Mouse (Mus musculus) forelimb bud, embryonic 11.5 days (tissue): ENCODE results near the gene Ankrd36.
A peak's percentile ranks its signal among the peaks of the same experiment; 100 is the strongest.

Experiments used
- DNase-seq: peaks from one replicate; pipeline ENCODE4 v3.0.0-alpha.2; 2012; ENCODE audit warnings: low read depth, low spot score

Gene Ankrd36

GRCm38 (mm10) chr11:5682541-5682940 lies 113.1 kb downstream of the Ankrd36 start:
- no peak for DNase-seq

- DNase-seq, result no peak
Observed at GRCm38 (mm10) chr11:5684283-5684682, 114.8 kb downstream of the Ankrd36 start.

DNA sequence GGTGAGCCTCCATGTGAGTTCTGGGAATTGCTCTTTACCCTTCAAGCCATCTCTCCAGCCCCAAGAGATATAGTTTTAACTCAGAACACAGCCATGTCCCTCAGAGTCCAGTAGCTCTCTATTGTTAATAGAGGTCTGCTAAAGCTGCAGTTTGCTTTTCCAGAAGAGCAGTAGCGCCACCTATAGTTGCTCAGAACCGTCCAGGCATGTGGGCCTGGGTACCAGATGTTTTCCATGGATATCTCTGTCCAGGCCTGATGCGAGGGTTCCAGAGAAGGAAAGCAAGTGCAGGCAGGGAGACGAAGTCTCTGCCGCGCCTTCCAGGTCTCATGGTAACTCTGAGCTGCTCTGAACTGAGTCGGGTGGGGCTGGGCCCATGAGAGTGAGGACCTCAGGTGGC lies 122.3 kb downstream of the Ankrd36 start:
- peak; percentile 77 for DNase-seq

DNA sequence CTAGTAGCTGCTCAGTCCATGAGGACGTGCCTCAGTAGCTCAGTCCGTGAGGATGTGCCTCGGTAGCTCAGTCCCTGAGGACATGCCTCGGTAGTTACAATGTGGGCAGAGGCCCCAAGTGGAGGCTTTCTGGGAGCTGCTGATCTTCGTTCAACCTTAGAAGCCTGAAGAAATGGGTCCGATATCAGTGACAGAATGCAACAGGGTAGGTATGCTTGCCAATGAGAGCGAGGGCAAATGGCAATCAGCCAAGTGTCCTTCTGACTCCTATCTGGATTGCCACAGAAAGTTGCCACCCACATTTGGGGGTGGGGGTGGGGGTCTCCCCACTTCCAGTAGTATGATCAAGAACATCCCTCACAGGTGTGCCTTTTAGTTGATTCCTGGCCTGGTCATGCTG lies 131.3 kb downstream of the Ankrd36 start:
- no peak for DNase-seq

DNA sequence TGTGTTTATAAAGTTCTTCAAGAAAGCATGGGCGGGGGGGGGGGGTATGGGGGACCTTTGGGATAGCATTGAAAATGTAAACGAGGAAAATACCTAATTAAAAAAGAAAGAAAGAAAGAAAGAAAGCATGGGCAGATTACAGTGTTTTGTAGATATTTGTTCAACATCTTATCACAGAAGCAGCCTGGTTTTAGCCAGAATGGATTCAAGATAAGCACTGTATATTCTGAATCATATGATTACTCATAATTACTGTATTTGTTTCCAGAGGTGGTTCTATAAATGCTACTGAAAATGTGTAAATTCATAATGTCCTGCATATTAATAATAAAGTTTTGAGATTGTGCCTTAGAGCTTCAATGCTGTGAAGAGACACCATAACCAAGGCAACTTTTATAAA lies 131.8 kb downstream of the Ankrd36 start:
- no peak for DNase-seq

GRCm38 (mm10) chr11:5701821-5702220 lies 132.3 kb downstream of the Ankrd36 start:
- DNase-seq, result no peak

- DNase-seq, result no peak
Observed at GRCm38 (mm10) chr11:5702271-5702956, 132.9 kb downstream of the Ankrd36 start.

DNA sequence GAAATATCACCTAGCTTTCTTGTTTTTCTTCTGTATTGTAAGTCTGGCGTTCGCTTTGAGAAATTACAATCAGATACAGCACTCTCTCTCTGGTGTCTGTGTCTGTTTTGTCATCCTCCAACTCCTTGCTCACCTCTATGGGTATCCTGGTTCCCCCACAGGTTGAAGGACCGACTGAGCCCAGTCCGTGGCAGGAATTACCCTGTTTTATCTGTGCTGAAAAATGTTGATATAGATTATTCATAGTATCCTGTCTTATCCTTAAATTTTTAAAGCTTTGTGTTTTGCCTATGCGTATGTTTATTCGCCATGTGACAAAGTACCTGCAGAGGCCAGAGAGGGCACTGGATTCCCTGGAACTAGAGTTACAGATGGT lies 133.5 kb downstream of the Ankrd36 start:
- DNase-seq, result no peak

DNA sequence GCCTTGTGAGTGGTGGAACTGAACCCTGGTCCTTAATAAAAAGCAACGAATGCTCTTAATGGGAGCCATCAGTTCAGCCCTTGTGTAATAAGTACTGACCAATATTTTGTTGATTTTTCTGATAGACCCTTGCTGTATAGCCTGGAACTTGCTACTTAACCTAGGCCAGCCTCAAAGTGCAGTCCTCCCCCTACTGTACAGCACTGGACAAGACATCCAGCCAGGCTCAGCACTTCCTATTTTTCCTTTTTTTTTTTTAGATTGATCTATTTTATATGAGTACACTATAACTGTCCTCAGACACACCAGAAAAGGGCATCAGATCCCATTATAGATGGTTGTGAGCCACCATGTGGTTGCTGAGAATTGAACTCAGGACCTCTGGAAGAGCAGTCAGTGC lies 133.9 kb downstream of the Ankrd36 start:
- DNase-seq, result no peak

DNA sequence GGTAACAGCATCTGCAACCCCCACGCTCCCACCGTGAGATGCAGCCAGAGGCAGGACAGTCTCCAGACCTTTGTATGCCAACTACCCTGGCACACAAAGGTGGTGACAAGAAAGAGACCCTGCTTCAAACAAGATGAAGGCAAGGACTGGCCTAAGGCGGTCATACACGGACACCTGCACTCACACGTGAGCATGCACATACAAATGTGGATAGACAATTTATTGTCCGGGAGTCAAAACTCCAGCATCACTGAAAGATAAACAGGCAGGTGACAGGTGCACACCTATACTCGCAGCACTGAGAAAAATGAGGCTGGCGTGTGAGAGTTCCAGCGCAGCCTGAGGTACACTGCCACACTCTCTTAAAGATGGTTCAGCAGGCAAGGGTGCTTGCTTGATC lies 136.5 kb downstream of the Ankrd36 start:
- no peak for DNase-seq

GRCm38 (mm10) chr11:5706874-5707529 lies 137.5 kb downstream of the Ankrd36 start:
- DNase-seq, result no peak

DNA sequence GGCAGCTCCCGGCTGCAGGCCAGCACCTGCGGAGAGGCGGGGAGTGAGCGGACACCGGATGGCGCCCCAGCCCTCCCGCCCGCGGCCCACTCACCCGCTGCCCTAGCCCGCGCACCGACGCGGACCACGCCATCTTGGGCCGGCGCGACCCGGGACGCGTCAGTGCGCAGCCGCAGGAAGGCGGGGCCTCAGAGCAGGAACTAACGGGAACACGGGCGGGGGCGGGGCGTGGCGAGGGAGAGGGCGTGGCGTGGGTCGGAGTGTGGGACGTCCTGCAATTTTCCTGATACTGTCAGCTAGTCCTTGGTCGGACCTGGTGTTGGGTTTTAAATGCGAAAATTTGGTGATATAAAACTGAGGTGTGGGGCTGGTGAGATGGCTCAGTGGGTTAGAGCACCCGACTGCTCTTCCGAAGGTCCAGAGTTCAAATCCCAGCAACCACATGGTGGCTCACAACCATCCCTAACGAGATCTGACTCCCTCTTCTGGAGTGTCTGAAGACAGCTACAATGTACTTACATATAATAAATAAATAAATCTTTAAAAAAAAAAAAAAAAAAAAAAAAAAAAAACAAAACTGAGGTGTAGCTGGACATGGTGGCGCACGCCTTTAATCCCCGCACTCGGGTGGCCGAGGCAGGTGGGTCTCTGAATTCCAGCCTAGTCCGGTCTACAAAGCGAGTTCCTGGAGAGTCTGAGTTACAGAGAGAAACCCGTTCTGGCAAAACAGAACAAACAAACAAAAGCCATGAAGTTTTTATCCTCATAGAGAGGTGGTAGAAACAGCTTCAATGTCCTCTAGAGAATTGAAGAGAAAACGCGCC lies 138.3 kb downstream of the Ankrd36 start:
- DNase-seq, result peak; percentile 86

- DNase-seq, result no peak
Observed at GRCm38 (mm10) chr11:5715179-5715578, 145.7 kb downstream of the Ankrd36 start.

GRCm38 (mm10) chr11:5715630-5716105 lies 146.2 kb downstream of the Ankrd36 start, which contains the start of gene Mrps24:
TSS of gene Mrps24 (minus strand) at chr11:5715680.
- DNase-seq, result no peak

GRCm38 (mm10) chr11:5716246-5716645 lies 146.8 kb downstream of the Ankrd36 start:
- DNase-seq, result no peak

DNA sequence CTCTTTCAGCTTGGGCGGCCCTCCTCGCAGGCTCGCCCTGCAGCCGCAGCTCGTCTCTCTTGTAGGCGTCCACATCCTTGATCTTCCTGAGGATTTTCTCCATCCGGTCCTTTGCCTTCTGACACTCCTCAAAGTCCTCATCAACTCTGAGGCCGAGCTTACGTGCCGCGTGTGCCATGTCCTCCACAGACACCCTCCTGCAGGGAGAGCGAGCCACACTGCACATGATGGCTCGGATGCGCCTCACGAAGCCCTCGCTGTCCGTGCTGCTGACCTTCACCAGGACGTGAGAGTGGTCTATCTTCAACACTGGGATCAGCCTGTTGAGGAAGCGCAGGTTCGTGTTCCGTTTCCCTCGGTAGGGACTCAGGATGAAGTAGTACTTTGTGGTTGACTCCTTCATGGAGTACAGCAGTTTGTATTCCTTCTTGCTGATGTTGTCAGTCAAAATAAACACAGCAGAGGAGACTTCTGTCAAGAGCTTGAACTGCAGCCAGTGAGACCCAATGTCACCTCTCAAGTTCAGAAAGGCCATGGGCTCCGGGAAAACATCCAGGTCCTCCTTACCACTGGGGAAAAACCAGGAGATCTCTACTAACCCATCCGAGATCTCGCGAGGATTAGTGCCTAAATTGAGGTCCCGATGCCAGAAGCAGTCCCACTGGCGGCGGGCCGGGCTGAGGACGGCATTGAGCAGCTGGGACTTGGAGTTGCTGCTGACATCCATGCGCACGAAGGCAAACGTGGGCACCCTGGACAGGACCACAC lies 147.6 kb downstream of the Ankrd36 start:
- no peak for DNase-seq

GRCm38 (mm10) chr11:5718611-5719354 lies 149.3 kb downstream of the Ankrd36 start:
- DNase-seq, result no peak

DNA sequence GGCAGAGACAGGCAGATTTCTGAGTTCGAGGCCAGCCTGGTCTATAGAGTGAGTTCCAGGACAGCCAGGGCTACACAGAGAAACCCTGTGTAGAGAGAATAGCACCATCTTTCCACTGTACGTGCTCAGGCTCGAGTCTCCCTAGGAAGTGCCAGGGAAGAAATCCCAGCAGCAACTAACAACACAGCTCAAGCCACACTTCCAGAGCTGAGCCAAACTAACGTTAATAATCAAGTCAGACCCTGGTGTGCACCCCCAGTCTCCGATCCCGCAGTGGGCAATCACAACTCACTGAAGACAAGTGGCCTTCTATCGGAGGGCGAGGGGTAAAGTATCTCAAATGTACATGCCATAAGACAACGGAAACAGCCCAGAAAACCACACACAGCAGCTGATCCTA lies 160.1 kb downstream of the Ankrd36 start:
- DNase-seq, result no peak

GRCm38 (mm10) chr11:5732401-5732800 lies 162.9 kb downstream of the Ankrd36 start:
- no peak for DNase-seq

DNA sequence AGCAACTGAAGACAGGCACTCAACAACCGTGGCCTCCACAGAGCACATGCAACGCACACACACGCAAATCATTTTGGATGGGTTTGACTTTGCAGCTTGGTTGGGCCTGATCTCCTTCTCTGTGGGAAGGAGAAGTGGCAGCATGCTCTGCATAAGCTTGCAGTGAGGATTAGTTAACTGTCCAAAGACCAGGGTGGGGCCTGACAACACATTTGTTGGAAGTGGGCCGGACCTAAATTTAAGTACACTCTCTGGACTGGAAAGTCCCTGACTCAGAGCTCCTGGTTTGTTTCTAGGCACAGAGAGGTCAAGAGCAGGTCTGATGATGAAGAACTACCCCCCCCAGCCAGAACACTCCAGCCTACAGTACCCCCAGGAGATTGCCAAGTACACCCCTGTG lies 164.8 kb downstream of the Ankrd36 start:
- no peak for DNase-seq

GRCm38 (mm10) chr11:5737137-5737536 lies 167.7 kb downstream of the Ankrd36 start:
- DNase-seq, result no peak
